Mouse (Mus musculus) lung, postnatal 0 days (tissue): ENCODE measurements around the gene Pla2g1b. TPM values are rescaled to one million over a fixed set of nuclear protein-coding genes. Genes with fewer than 3 reads are reported as not detected.

Experiments used
- ATAC-seq: fragments of 200-750 bp; cut with Nextera tagmentation; 2 replicates; pipeline ENCODE4 v1.8.0; 2017; ENCODE audit warnings: moderate library complexity
- DNase-seq: peaks from one replicate; pipeline ENCODE4 v3.0.0-alpha.2; 2016; ENCODE audit warnings: low spot score
- H3K27ac ChIP-seq: fragments of 300-500 bp; sonication (generic); 2 replicates; pipeline ENCODE4 v1.5.1; 2014; ENCODE audit warnings: antibody characterized with exemption, mild to moderate bottlenecking, low read length, mixed read lengths
- H3K27me3 ChIP-seq: fragments of 300-500 bp; sonication (generic); replicated peaks from 2 replicates; pipeline ENCODE4 v1.6.1; 2014; ENCODE audit warnings: low read length, mixed read lengths; ENCODE audit not compliant: insufficient read depth
- H3K36me3 ChIP-seq: fragments of 300-500 bp; sonication (generic); 2 replicates; pipeline ENCODE4 v1.6.1; 2014; ENCODE audit warnings: low read length, mixed read lengths; ENCODE audit not compliant: insufficient read depth
- H3K4me1 ChIP-seq: fragments of 300-500 bp; sonication (generic); 2 replicates; pipeline ENCODE4 v1.6.1; 2014; ENCODE audit warnings: antibody characterized with exemption, low read depth, low read length, mixed read lengths; ENCODE audit not compliant: insufficient read depth
- H3K4me2 ChIP-seq: fragments of 300-500 bp; sonication (generic); replicated peaks from 2 replicates; pipeline ENCODE4 v1.6.1; 2014; ENCODE audit warnings: low read depth, mild to moderate bottlenecking, low read length, moderate library complexity, mixed read lengths
- H3K4me3 ChIP-seq: fragments of 300-500 bp; sonication (generic); 2 replicates; pipeline ENCODE4 v1.5.1; 2014; ENCODE audit warnings: low read depth, low read length
- H3K9ac ChIP-seq: fragments of 300-500 bp; sonication (generic); replicated peaks from 2 replicates; pipeline ENCODE4 v1.6.1; 2014; ENCODE audit warnings: low read depth, mild to moderate bottlenecking
- H3K9me3 ChIP-seq: fragments of 300-500 bp; sonication (generic); 2 replicates; pipeline ENCODE4 v1.6.1; 2016; ENCODE audit warnings: low read length, mixed read lengths
- CTCF ChIP-seq: IDR thresholded peaks from 2 replicates; pipeline ENCODE4 v1.5.1; 2016; ENCODE audit warnings: antibody characterized with exemption, mild to moderate bottlenecking
- EP300 ChIP-seq: IDR thresholded peaks from 2 replicates; pipeline ENCODE4 v1.6.1; 2016; ENCODE audit warnings: antibody characterized with exemption, mild to moderate bottlenecking, control low read depth
- WGBS: fragments of 180-500 bp; shearing (Covaris S2); extraction: QIAGEN DNeasy Blood & Tissue Kit; methylation state at CpG from one replicate; pipeline ENCODE4 v1.1.7; 2014; 5-methylcytosine and 5-hydroxymethylcytosine counted together
- polyA plus RNA-seq: library from polyadenylated mRNA; unstranded; fragments of >200 nt; fragmentation: Nextera tagmentation; extraction: Ambion mirVana; gene quantifications from 2 replicates; pipeline ENCODE4 v1.2.1, GENCODE M21; 2015

Gene Pla2g1b
- polyA plus RNA-seq, 1 experiment from 2014 or later, result 71.7 TPM

DNA sequence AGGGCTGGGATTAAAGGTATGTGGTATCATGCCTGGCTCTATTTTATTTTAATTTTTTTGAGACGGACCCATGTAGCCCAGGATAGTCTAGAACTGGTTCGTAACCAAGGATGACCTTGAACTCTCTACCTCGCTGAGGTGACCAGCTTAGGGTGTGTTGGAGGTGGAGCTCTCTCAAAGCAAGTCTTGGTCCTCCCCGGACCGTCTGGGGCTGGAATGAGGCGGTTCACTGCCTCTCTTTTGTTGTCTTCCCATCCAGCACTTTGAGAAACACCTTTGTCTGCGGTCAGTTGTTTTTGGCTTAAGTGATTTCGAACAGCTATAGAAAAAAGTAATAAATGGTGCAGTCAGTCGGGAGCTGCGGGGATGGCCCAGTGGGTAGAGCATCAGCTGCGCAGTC is 21.9 kb upstream of the Pla2g1b start:
- Histone ChIP-seq H3K9me3 (no peaks in the 10 kb centered on the region), H3K36me3 (no peaks in the 10 kb centered on the region), H3K4me3 (no peak overlapping the region), H3K9ac (no peak overlapping the region), H3K4me1 (no peaks in the 10 kb centered on the region), H3K4me2 (no peak overlapping the region), H3K27me3 (no peaks in the 10 kb centered on the region), H3K27ac (no peak overlapping the region)
- ATAC-seq, result no peak
- no peak for DNase-seq
- WGBS, result 87% methylated on average over 11 of the region's 11 CpGs
- TF ChIP-seq CTCF, result no peak

DNA sequence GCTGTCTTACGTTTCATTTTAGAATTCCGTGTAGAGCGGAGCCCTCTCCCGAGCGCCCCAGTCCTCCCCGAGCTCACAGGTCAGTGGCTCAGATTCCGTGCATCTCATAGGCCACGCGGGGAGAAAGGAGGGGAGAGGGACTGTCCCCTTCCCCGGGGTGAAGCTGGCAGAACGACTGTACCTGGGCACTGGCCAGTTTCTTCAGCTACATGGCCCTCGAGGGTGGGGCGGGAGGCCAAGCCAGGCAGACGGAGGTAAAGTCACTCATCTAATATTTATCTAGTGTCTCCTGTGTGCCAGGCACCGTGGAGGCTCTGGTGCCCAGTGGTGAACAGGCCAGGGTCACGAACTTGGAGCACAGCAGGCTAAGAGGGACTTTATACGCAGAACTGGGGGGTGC is 19.0 kb upstream of the Pla2g1b start:
- Histone ChIP-seq H3K4me3 (no peak overlapping the region), H3K9ac (no peak overlapping the region)
- ATAC-seq, result peak; percentile 48; the same call in 1 of the 2 replicates

DNA sequence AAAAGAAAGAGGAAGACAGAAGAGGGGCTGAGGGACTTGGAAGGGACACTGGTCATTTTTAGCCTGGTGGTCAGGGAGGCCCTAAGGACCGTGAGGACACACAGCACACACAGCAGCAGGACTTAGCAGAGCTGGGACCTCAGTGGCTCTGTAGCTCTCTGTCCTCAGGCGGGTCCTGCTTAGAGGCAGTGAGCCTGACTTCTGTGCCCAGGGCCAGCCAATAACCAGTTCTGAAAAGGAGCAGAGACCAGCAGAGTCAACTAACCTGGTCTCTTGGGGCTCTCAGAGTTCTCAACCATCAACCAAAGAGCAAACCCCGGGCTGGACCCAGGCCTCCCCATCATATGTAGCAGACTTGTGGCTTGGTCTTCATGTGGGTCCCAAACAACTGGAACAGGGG is 16.8 kb upstream of the Pla2g1b start:
- no peaks in the 10 kb centered on the region for H3K9me3 ChIP-seq
- no peaks in the 10 kb centered on the region for H3K36me3 ChIP-seq
- H3K4me2 ChIP-seq, result no peak overlapping the region
- no peaks in the 10 kb centered on the region for H3K27me3 ChIP-seq
- H3K4me3 ChIP-seq, result no peak overlapping the region
- no peak overlapping the region for H3K27ac ChIP-seq
- 76% methylated on average over 3 of the region's 3 CpGs for WGBS
- no peak for ATAC-seq
- no peaks in the 10 kb centered on the region for H3K4me1 ChIP-seq
- TF ChIP-seq EP300 (no peak), CTCF (no peak)
- no peak for DNase-seq
- no peak overlapping the region for H3K9ac ChIP-seq

More for the DNA sequence above, 19.0 kb upstream of the Pla2g1b start:
- no peak for TF ChIP-seq EP300
- no peak for TF ChIP-seq CTCF
- Histone ChIP-seq H3K27ac (no peak overlapping the region), H3K9me3 (no peaks in the 10 kb centered on the region), H3K36me3 (no peaks in the 10 kb centered on the region), H3K4me1 (no peaks in the 10 kb centered on the region), H3K27me3 (no peaks in the 10 kb centered on the region), H3K4me2 (no peak overlapping the region)
- 58% methylated on average over 15 of the region's 17 CpGs for WGBS
- peak; percentile 33 for DNase-seq

DNA sequence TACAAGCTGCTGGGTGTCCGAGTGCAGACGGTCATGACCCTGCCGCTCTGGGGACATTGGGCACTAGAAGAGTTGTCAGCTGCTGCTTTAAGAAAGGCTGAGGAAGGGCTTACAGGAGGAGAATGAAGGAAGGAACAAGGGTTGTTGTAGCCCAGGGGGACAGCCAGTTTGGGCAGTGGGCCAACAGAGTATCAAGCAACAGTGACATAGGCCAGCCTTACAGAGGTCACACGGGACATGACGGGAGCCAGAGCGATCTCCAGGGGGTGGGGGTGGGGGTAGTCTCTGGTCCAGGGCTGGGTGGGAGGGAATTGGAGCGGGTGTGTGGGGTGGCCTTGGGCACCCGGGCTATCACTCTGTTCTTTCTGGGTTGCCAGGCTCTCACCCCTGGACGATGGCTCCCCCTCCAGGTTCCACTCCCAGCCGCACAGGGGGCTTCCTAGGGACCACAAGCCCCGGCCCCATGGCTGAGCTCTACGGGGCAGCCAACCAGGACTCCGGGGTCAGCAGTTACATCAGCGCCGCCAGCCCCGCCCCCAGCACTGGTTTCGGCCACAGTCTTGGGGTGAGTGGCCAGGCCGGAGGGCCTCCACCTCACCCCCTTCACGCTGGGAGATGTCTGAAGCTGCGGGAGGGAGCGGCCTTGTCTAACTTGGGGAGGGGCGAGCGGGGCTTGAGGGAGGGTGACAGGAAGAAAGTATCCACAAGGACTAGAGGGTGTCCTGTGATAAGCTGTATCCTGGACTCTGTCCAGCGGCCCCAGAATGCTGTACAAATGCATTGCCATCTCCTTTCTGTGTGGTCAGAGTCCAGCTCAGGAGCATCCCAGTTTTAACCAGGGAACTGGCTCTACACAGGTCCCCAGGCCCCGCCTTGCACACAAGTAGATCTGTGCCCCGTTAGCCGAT is 15.4 kb upstream of the Pla2g1b start:
- no peak for TF ChIP-seq EP300
- TF ChIP-seq CTCF, result no peak
- ATAC-seq, result 0 out of 2 replicates have a peak, but pooled peaks have one; percentile 8

DNA sequence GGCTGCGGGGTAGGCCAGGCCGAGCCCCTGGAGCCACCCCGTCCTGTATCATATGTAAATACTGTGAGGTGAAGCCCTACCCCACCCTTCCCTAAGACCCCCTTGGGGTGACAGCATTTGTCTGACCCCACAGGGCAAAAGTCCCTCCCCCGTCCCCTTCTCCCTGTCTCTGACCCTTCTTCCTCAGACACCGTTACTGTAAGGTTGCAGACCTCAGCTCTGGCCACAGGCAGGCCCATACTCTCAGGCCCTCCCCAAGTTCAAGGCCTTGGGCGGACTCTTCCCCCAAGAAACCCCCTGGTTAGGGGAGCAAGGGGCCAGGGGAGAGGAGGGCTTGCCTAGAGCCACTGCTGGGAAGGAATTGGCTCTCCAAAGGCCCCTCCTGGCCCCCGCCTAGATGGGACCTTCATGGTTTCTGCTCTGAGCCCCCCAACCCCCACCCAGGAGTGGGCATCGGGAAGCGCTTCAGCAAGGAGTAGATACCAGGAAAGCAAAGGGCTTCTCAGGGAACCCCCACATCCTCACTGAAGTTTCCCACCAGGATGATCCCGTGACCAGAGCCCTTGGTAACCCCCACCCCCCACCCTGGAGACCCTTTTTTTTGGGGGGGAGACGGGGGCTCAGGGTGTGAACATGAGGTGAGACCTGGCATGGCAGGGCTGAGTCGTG is 11.5 kb upstream of the Pla2g1b start:
- no peak overlapping the region for H3K4me3 ChIP-seq
- 76% methylated on average over 11 of the region's 12 CpGs for WGBS
- ATAC-seq (no peak), DNase-seq (no peak)
- no peaks in the 10 kb centered on the region for H3K4me1 ChIP-seq
- no peak overlapping the region for H3K4me2 ChIP-seq
- TF ChIP-seq CTCF (no peak), EP300 (no peak)
- H3K36me3 ChIP-seq, result no peaks in the 10 kb centered on the region
- no peaks in the 10 kb centered on the region for H3K9me3 ChIP-seq
- H3K27ac ChIP-seq, result no peak overlapping the region
- H3K9ac ChIP-seq, result no peak overlapping the region
- H3K27me3 ChIP-seq, result no peaks in the 10 kb centered on the region

More for the DNA sequence above, 15.4 kb upstream of the Pla2g1b start:
- no peaks in the 10 kb centered on the region for H3K4me1 ChIP-seq
- no peak overlapping the region for H3K9ac ChIP-seq
- DNase-seq, result no peak
- H3K27me3 ChIP-seq, result no peaks in the 10 kb centered on the region
- H3K4me2 ChIP-seq, result no peak overlapping the region
- WGBS, result 84% methylated on average over 26 of the region's 27 CpGs
- H3K9me3 ChIP-seq, result no peaks in the 10 kb centered on the region
- no peak overlapping the region for H3K4me3 ChIP-seq
- H3K36me3 ChIP-seq, result no peaks in the 10 kb centered on the region
- H3K27ac ChIP-seq, result no peak overlapping the region

DNA sequence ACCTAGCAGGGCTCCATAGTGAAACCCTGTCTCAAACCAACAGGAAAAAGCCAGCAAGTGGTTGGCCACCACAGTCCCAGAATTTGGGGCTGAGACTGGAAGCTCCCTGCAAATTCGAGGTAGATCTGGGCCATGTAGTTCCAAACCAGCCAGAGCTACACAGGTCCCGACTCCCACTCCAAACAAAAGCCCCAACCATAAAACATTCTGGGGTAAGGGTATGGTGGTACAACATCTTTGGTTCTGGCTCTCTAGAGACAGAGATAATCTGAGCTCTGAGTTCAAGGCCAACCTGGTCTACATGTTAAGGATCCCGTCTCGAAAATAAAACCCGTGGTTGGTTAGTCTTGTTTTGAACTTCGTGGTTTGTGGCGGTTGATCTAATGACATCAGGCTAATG is 10.2 kb upstream of the Pla2g1b start:
- H3K4me1 ChIP-seq, result no peaks in the 10 kb centered on the region
- H3K4me3 ChIP-seq, result no peak overlapping the region
- 76% methylated on average over 7 of the region's 7 CpGs for WGBS
- H3K9me3 ChIP-seq, result no peaks in the 10 kb centered on the region
- TF ChIP-seq EP300, result no peak
- no peak overlapping the region for H3K9ac ChIP-seq
- no peak for ATAC-seq
- H3K36me3 ChIP-seq, result no peaks in the 10 kb centered on the region
- H3K4me2 ChIP-seq, result no peak overlapping the region
- no peak overlapping the region for H3K27ac ChIP-seq
- H3K27me3 ChIP-seq, result no peaks in the 10 kb centered on the region
- DNase-seq, result no peak
